Mouse (Mus musculus) duodenum, adult 2 months (tissue): ENCODE results near the gene Pcolce2. TPM values are rescaled to one million over a fixed set of nuclear protein-coding genes. Genes with fewer than 3 reads are reported as not detected.

Experiments
- polyA plus RNA-seq: library from polyadenylated mRNA; depleted of rRNA; stranded (reverse); fragments of >200 nt; gene quantifications from 2 replicates; pipeline ENCODE4 v1.2.3, GENCODE M21; 2012; ENCODE audit warnings: low replicate concordance; rRNA removed

Gene Pcolce2
- 0.05 and 0.11 TPM in 2 replicates for polyA plus RNA-seq

GRCm38 (mm10) chr9:95637271-95638181 lies at the start of gene Pcolce2:
Gene Pcolce2, plus strand, starts transcription at chr9:95637601.

Other genes with a start within 250 kb of the Pcolce2 start
- gene Chst2, start 230.9 kb upstream of the Pcolce2 start, polyA plus RNA-seq: 1.3 TPM in 2 replicates
- gene U2surp, start 125.6 kb upstream of the Pcolce2 start, polyA plus RNA-seq: 0.36 and 0.39 TPM in 2 replicates
- 1.6 and 2.6 TPM in 2 replicates for gene Paqr9, start 77.9 kb upstream of the Pcolce2 start, polyA plus RNA-seq
- gene Trpc1, start 112.8 kb downstream of the Pcolce2 start, polyA plus RNA-seq: 1.7 and 3.9 TPM in 2 replicates
- gene Pls1, start 207.7 kb downstream of the Pcolce2 start, polyA plus RNA-seq: 18.3 and 37.6 TPM in 2 replicates
- gene Atr, start 220.0 kb downstream of the Pcolce2 start, polyA plus RNA-seq: 0.06 and 0.19 TPM in 2 replicates